In the genomic region with DNA sequence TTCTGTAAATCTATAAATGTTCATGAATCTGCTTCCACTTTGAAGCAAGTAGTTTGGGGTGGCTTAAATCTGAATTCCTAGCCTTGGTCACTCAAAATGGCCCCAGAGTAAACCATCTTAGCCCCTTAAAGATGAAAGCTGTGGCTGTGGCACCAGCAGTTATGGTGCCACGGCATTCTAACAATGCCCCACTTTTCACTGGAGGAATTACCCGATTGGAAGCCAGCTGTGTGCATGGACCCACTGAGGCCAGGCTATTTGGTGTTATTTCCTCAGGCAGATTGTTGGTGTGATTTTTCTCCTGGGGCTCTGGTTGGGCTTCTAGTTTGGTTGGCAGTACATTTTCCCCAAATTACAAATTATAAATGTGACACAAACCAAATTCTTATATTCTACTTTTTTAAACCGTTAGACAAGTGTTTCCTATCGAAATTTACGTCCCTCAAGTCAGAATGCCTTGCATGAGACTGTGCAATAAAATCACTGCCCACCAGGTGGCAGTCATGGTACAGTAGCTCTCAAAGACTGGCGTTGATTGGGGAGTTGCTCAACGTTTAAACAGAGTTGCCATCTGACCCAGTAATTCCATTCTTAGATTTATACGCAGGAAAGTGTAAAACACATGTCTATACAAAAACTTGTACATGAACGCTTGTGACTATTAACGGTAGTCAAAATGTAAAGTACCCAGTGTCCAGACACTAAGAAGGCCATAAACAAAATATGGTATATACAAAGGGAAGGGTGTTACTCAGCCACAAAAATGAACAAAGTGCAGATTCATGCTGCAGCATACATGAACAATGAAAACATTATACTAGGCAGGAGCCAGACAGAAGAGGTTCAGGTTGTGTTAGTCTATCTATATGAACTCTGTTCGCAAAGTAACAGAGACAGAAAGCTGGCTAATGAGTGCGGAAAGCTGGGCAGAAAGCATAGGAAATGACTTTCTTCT, we compare ENCODE assay signal across 8 mouse cellular contexts. TPM values are rescaled to one million over a fixed set of nuclear protein-coding genes. Genes with fewer than 3 reads are reported as not detected.
DNase-seq lines count a peak whose midpoint lies in the region; ATAC-seq and TF ChIP-seq lines count a peak whose summit lies in the region.

No protein-coding gene starts in this region.

- CTCF ChIA-PET in Patski (lab: Charles Lee) = interaction anchor here (1.1 to 4.1 kb wide), 2 partner anchors 115 to 353 kb away, joined by 3 to 16 read pairs; no protein-coding TSS in a partner anchor

- H3K36me3 ChIP-seq in forebrain, embryonic 16.5 days (ENCODE audit: control insufficient read depth, insufficient read depth) = no peaks in the 10 kb centered on the region
- no peaks in the 10 kb centered on the region for H3K36me3 ChIP-seq in hindbrain, embryonic 14.5 days (replicated peaks; ENCODE audit: control insufficient read depth, insufficient read depth)

- H3K4me2 ChIP-seq in forebrain, embryonic 16.5 days (ENCODE audit: low read length) = no peak overlapping the region
- H3K4me2 ChIP-seq in hindbrain, embryonic 14.5 days (replicated peaks) = no peak overlapping the region

- 36% methylated on average over 12 of the region's 12 CpGs for WGBS in forebrain, embryonic 16.5 days
- WGBS in hindbrain, embryonic 14.5 days = 44% methylated on average over 12 of the region's 12 CpGs

- H3K9ac ChIP-seq in forebrain, embryonic 16.5 days (replicated peaks; ENCODE audit: low read depth, low read length) = no peak overlapping the region
- no peak overlapping the region for H3K9ac ChIP-seq in hindbrain, embryonic 14.5 days

- H3K4me3 ChIP-seq in forebrain, embryonic 16.5 days (replicated peaks; ENCODE audit: low read length) = no peak overlapping the region
- no peak overlapping the region for H3K4me3 ChIP-seq in hindbrain, embryonic 14.5 days (replicated peaks; ENCODE audit: low read length)
- H3K4me3 ChIP-seq in left cerebral cortex, adult 2 months = no peak overlapping the region

- no peaks in the 10 kb centered on the region for H3K9me3 ChIP-seq in forebrain, embryonic 16.5 days (ENCODE audit: control insufficient read depth, low read length)
- H3K9me3 ChIP-seq in hindbrain, embryonic 14.5 days (ENCODE audit: control insufficient read depth, low read length) = 0 out of 2 replicates have a peak, but pooled peaks cover 7% of the 10 kb centered on the region

- in situ Hi-C loops in Patski (cut with MboI; ENCODE audit: low pct_unique_long_range_greater_than_20kb) = loop anchor here (10.0 kb wide), 4 partner anchors 252 to 1002 kb away; no protein-coding TSS in a partner anchor

- no peak overlapping the region for H3K27ac ChIP-seq in forebrain, embryonic 16.5 days (ENCODE audit: low read length)
- H3K27ac ChIP-seq in hindbrain, embryonic 14.5 days = no peak overlapping the region
- H3K27ac ChIP-seq in left cerebral cortex, adult 2 months = no peak overlapping the region

- no peak for ATAC-seq in Patski
- ATAC-seq in forebrain, embryonic 16.5 days = peak; percentile 84
- peak; percentile 83 for ATAC-seq in hindbrain, embryonic 14.5 days (ENCODE audit: low FRiP score)
- peak; percentile 91 for ATAC-seq in megakaryocyte progenitor cell, adult 5-6 weeks (replicated peaks; ENCODE audit: poor library complexity)

- intact Hi-C loops in left cerebral cortex, adult 2 months (cut with DNase I) = loop anchor here (1.0 to 5.0 kb wide), 6 partner anchors 37 to 1099 kb away; no protein-coding TSS in a partner anchor

- POLR2A ChIA-PET in Patski (lab: Charles Lee) = no interaction called here

- peak; percentile 82 for TF ChIP-seq CTCF in Patski (IDR thresholded peaks at IDR 0.05)
- TF ChIP-seq CTCF in left cerebral cortex, adult 2 months (IDR thresholded peaks at IDR 0.05) = peak; percentile 90

- no peaks in the 10 kb centered on the region for H3K27me3 ChIP-seq in Patski
- no peaks in the 10 kb centered on the region for H3K27me3 ChIP-seq in forebrain, embryonic 16.5 days (replicated peaks; ENCODE audit: control insufficient read depth, insufficient read depth, low read length)
- no peaks in the 10 kb centered on the region for H3K27me3 ChIP-seq in hindbrain, embryonic 14.5 days (ENCODE audit: control insufficient read depth, insufficient read depth, low read length)

- no peaks in the 10 kb centered on the region for H3K4me1 ChIP-seq in forebrain, embryonic 16.5 days (replicated peaks; ENCODE audit: control insufficient read depth, insufficient read depth, low read length)
- H3K4me1 ChIP-seq in hindbrain, embryonic 14.5 days (replicated peaks; ENCODE audit: control insufficient read depth, insufficient read depth, low read length) = no peaks in the 10 kb centered on the region

- DNase-seq in Patski (ENCODE audit: low read depth, low spot score) = peak; percentile 17
- peak; percentile 47 for DNase-seq in cerebellum, adult 11-12 months
- peak; percentile 98 for DNase-seq in hindbrain, embryonic 14.5 days (ENCODE audit: low spot score)
- peak; percentile 82 to 89 for DNase-seq in left cerebral cortex, adult 2 months (ENCODE audit: extremely low spot score in 1 of 2, low spot score in 2 of 2)
- peak; percentile 93 to 94 for DNase-seq in right cerebral cortex, adult 2 months (ENCODE audit: low spot score in 2 of 2)
- DNase-seq in urinary bladder, postnatal 14 days (ENCODE audit: low spot score) = peak; percentile 91

RNA-seq across cellular contexts. Expression of gene Asns, which starts 40.0 kb away (rescaled TPM):
- 103 TPM for polyA plus RNA-seq in Patski (2021)
- 68.0 and 86.1 TPM in 2 replicates for polyA plus RNA-seq in forebrain, embryonic 16.5 days (2015; fragmentation: Nextera tagmentation; extraction: Ambion mirVana)
- 118 and 127 TPM in 2 replicates for polyA plus RNA-seq in hindbrain, embryonic 14.5 days (2014; fragmentation: Nextera tagmentation; extraction: Ambion mirVana)
- total RNA-seq in left cerebral cortex, adult 2 months (2021) = 100 to 1,000 TPM; 100 to 108 TPM
- total RNA-seq in megakaryocyte progenitor cell, adult 5-6 weeks (2015) = 64.9 and 95.9 TPM in 2 replicates
- total RNA-seq in megakaryocyte progenitor cell, adult 5-6 weeks (2017) = 33.3 and 46.0 TPM in 2 replicates

Comparison
In these comparisons a context has a peak if more than half of its experiments do, and no peak if none do; other contexts are left out.
1. DNase-seq: peak in every context shown above with its lines; median percentile 98 in hindbrain, embryonic 14.5 days; 94 in right cerebral cortex, adult 2 months; 91 in urinary bladder, postnatal 14 days; 86 in left cerebral cortex, adult 2 months; 47 in cerebellum, adult 11-12 months; 17 in Patski.